Mouse (Mus musculus): ENCODE measurements around the gene Parp16.

- TF ChIP-seq MAFK (IDR thresholded peaks at IDR 0.05; ENCODE audit: insufficient read depth, low read depth, low read length) (no peak), CHD2 (IDR thresholded peaks at IDR 0.05; ENCODE audit: low read depth, low read length) (no peak), ZC3H11A (IDR thresholded peaks at IDR 0.05; ENCODE audit: borderline replicate concordance, low read depth, low read length) (no peak), ZNF384 (IDR thresholded peaks at IDR 0.05; ENCODE audit: low read depth, low read length) (no peak)
Observed at GRCm38 (mm10) chr9:65191755-65192469, 3.2 kb upstream of the Parp16 start.
